Mouse (Mus musculus) thymus, postnatal 36 days (tissue): ENCODE data around the gene Bicdl1.

Experiments
- DNase-seq, 2 experiments: peaks; one replicate each; pipeline ENCODE4 v3.0.0; 2022; ENCODE audit warnings: mixed read lengths in 2 of 2

Bicdl1 gene

DNA sequence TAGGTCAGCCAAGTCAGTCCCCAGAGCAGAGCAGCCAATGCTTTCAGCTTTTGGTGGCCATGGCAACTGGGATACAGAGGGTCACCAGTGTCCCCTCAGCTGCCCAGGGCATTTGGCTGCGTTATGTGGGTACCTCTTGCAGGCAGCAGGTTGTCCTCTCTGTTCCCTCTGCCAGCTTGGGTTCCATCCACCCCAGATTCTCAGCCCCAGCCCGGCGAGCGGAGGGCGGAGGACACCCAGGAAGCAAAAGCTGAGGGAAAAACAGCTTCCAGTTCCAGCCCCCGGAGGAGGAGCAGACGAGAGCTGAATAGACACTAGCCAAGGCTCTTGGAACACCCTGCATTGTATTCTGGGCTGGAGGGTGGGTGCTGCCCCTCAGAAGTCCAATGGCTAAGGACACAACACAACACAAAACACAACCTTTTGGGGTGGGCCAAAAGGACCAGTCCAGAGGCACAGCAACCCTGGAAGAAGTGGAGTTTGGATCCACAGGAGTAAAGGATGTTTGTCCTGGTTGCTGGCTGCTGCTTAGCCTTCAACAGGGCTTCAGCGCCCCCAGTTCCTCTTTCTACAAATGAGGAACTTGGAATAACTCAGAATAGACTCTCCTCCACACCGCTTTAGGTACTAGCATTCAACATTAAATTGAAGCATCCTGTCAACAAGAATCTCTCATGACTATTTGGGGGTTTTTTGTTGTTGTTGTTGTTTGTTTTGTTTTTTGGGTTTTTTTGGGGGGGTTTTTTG, 107.6 kb downstream of the Bicdl1 start:
- DNase-seq: no peak

DNA sequence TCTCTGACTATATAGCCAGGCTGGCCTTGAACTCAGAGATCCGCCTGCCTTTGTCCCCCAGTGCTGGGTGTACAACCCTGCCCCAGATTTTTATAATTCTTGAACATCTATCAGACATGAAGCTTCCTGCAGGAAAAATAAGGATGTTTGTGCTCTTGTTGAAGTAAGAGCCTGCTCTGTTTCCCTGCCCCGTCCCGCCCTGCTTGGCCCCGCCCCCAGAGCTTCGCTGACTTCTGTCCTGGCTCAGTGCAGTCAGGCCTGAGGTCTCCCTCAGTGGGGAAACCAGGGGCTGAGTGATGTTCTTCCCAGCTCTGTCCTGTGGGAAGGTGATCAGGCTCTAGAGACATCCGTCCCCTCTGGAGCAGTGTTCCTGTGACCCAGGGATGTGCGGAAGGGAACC, 108.7 kb downstream of the Bicdl1 start:
- no peak for DNase-seq

DNA sequence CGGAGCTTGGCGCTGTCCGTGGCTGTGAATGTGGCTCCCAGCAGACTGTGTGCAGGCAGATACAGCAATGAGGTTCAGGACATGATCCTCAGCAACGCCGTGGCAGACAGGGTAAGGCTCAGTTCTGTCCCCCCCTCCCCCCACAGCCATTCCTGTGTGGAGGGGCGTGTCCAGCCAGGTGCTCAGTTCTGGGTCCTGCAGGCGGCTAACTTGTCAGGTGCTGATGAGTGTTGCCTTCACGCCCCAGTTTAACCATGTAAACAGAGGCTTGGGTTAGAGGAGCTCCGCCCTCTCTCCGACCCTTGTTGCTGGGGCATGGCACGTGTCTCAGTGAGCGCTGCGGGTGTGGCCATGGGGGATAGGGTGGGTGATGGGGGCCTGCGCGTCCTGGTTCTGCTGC, 111.7 kb downstream of the Bicdl1 start:
- no peak for DNase-seq

DNA sequence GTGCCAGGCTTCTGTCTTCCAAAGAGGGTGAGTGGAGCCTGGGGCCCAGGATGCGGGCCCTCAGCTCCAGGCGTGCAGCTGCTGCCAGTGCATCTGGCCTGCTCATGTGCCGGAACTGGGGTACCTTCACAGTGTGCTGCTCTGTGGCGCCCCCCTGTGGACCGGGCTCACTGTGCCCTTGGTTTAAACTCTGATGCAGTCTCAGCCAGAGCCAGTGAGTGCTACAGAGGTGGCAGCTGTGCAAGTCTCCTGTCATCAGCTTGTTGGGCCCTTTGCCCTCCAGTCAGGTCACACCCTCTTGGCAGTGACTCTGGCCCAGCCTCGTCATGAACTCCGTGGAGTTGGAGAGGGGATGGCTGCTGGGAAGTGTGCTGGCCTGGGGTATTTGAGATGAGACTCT, 116.5 kb downstream of the Bicdl1 start:
- peak; percentile 52 to 61 for DNase-seq

DNA sequence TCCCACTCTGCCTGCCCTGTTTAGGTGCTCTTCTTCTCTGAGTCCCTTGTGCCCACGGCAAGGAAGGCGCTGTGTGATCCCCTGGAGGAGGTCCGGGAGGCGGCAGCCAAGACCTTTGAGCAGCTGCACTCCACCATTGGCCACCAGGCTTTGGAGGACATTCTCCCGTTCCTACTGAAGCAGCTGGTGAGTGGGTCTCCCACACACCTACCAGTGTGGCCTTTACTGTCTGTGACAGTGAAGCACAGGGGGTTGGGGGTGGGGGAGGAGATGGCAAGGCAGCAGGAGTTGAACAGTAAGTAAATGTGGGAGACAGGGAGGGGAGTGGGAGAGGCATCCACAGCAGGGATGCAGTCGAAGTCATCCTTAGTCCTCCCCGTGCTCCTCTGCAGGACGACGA, 118.1 kb downstream of the Bicdl1 start:
- no peak for DNase-seq

DNA sequence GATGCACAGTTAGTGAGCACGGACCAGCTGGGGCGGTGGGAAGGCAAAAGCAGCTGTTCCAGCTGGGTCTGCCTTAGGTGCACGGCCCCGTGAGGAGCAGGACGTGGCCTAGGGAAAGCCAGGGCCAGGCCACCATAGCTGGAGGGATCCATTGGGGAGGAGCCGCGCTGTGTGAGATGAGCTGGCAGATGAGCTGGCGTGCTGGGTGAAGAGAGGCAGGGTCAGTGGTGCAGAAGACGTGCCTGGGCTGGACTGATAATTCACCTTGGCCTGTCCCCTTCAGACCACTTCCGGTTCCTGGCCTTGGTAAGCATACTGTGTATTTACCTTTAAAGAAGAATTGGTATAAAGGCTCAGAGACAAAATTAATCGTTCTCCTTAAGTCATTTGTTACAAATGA, 119.9 kb downstream of the Bicdl1 start:
- no peak for DNase-seq

DNA sequence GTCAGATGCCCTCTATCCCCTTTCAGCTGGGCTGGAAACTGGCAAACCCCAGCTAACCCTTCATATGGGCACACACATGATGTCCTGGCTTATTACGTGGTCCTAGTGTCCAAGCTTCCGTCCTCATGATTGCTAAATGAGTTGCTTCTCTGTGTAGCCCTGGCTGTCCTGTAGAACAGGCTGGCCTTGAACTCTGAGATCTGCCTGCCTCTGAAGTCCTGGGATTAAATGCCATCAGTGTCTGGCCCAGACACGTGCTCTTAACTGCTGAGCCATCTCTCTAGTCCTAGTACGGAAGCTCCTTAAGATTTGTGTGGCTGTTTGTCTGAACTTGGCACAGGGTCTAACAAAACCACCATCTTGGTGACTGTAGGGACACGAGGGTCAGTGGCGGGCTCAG, 127.9 kb downstream of the Bicdl1 start:
- DNase-seq: no peak
